Mouse (Mus musculus): Measurements from ENCODE around the gene Lrrc20. TPM values are rescaled to one million over a fixed set of nuclear protein-coding genes. Genes with fewer than 3 reads are reported as not detected.

Gene Lrrc20
- polyA plus RNA-seq, 1 experiment from 2014 or later = 11.7 TPM

GRCm38 (mm10) chr10:61499505-61500466, 24.2 kb downstream of the Lrrc20 start:
- no peak for ATAC-seq (ENCODE audit: low FRiP score, low read depth)
- Histone ChIP-seq H3K27me3 (no peaks in the 10 kb centered on the region), H3K4me2 (replicated peaks) (no peak overlapping the region), H3K27ac (no peak overlapping the region), H3K4me1 (peaks cover 40% of the 10 kb centered on the region), H3K4me3 (no peak overlapping the region), H3K36me3 (no peaks in the 10 kb centered on the region; the same call in 1 of the 2 replicates), H3K9ac (no peak overlapping the region), H3K9me3 (no peaks in the 10 kb centered on the region)
- 55% methylated on average over 20 of the region's 20 CpGs for WGBS

DNA sequence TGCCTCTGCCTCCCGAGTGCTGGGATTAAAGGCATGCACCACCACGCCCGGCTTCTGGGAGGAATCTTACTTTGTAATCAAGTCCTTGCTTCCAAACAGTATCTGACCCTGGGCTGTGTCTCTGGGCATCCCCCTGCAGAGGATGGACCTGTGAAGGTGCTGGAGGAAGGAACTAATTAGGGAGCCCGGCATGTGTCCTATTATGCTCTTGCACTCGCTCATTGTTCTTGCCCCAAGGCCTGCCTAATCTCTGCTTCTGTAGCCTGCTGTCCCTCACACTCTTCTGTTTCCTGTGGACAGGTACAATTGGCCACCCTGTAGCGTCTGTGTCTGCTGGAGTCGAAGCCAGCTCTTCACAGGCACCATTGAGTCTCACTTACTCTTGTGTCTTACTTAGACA, 25.2 kb downstream of the Lrrc20 start:
- Histone ChIP-seq H3K9me3 (no peaks in the 10 kb centered on the region), H3K27me3 (no peaks in the 10 kb centered on the region), H3K4me2 (replicated peaks) (no peak overlapping the region), H3K27ac (no peak overlapping the region), H3K4me3 (no peak overlapping the region), H3K4me1 (peaks cover 30% of the 10 kb centered on the region), H3K36me3 (no peaks in the 10 kb centered on the region; the same call in 1 of the 2 replicates), H3K9ac (no peak overlapping the region)
- 67% methylated on average over 7 of the region's 7 CpGs for WGBS
- no peak for ATAC-seq (ENCODE audit: low FRiP score, low read depth)

DNA sequence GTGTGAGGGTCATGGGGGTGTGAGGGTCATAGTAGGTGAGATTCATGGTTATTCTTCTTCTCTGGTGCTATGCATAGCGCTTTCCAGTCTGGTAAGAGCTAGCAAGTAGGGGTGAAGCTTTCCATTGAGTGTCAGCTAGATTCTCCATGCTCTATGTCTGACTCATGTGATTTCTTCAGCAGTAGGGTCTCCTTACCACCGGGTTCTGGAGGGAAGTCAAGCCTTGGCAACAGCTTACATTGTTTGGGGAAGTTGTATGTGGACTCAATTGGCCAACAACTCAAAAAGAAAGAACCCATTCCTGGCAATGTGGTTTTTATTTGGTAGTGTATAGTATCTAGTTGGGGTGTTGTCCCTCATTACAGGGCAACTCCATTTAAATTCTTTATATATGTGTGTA, 28.5 kb downstream of the Lrrc20 start:
- no peak for ATAC-seq (ENCODE audit: low FRiP score, low read depth)
- no peak overlapping the region for H3K27ac ChIP-seq
- no peaks in the 10 kb centered on the region; the same call in 1 of the 2 replicates for H3K36me3 ChIP-seq
- no peaks in the 10 kb centered on the region for H3K9me3 ChIP-seq
- no peak overlapping the region for H3K4me3 ChIP-seq
- 90% methylated on average over 2 of the region's 2 CpGs for WGBS
- no peak overlapping the region for H3K4me2 ChIP-seq (replicated peaks)
- no peak overlapping the region for H3K9ac ChIP-seq
- H3K4me1 ChIP-seq = peaks cover 16% of the 10 kb centered on the region
- H3K27me3 ChIP-seq = no peaks in the 10 kb centered on the region

GRCm38 (mm10) chr10:61506381-61507200, 31.0 kb downstream of the Lrrc20 start:
- H3K9me3 ChIP-seq = no peaks in the 10 kb centered on the region
- H3K36me3 ChIP-seq = no peaks in the 10 kb centered on the region; the same call in 1 of the 2 replicates
- H3K4me1 ChIP-seq = peaks cover 14% of the 10 kb centered on the region
- no peak overlapping the region for H3K9ac ChIP-seq
- no peak overlapping the region for H3K4me3 ChIP-seq
- H3K27ac ChIP-seq = no peak overlapping the region
- 74% methylated on average over 7 of the region's 7 CpGs for WGBS
- H3K4me2 ChIP-seq (replicated peaks) = no peak overlapping the region
- no peak for ATAC-seq (ENCODE audit: low FRiP score, low read depth)
- H3K27me3 ChIP-seq = no peaks in the 10 kb centered on the region

- Histone ChIP-seq H3K4me1 (peaks cover 14% of the 10 kb centered on the region), H3K27me3 (no peaks in the 10 kb centered on the region), H3K9ac (no peak overlapping the region), H3K27ac (no peak overlapping the region), H3K4me2 (replicated peaks) (no peak overlapping the region), H3K4me3 (no peak overlapping the region), H3K9me3 (no peaks in the 10 kb centered on the region), H3K36me3 (no peaks in the 10 kb centered on the region)
- ATAC-seq (ENCODE audit: low FRiP score, low read depth) = no peak
- WGBS = 86% methylated on average over 5 of the region's 5 CpGs
Measured at GRCm38 (mm10) chr10:61509873-61510272, 34.3 kb downstream of the Lrrc20 start.

GRCm38 (mm10) chr10:61510809-61511208, 35.2 kb downstream of the Lrrc20 start:
- Histone ChIP-seq H3K4me3 (no peak overlapping the region), H3K9me3 (no peaks in the 10 kb centered on the region), H3K4me1 (peaks cover 14% of the 10 kb centered on the region), H3K36me3 (no peaks in the 10 kb centered on the region), H3K4me2 (replicated peaks) (no peak overlapping the region), H3K27me3 (no peaks in the 10 kb centered on the region), H3K27ac (no peak overlapping the region), H3K9ac (no peak overlapping the region)
- WGBS = 25% methylated on average over 7 of the region's 7 CpGs
- peak; percentile 59 for ATAC-seq (ENCODE audit: low FRiP score, low read depth)

GRCm38 (mm10) chr10:61512215-61512889, 36.8 kb downstream of the Lrrc20 start:
- no peak for ATAC-seq (ENCODE audit: low FRiP score, low read depth)
- Histone ChIP-seq H3K4me1 (peaks cover 3% of the 10 kb centered on the region; the same call in 1 of the 2 replicates), H3K27ac (no peak overlapping the region), H3K4me3 (no peak overlapping the region), H3K36me3 (no peaks in the 10 kb centered on the region), H3K9me3 (no peaks in the 10 kb centered on the region), H3K27me3 (no peaks in the 10 kb centered on the region), H3K4me2 (replicated peaks) (no peak overlapping the region), H3K9ac (no peak overlapping the region)
- 45% methylated on average over 11 of the region's 11 CpGs for WGBS

- Histone ChIP-seq H3K4me2 (replicated peaks) (no peak overlapping the region), H3K27me3 (no peaks in the 10 kb centered on the region), H3K9ac (no peak overlapping the region), H3K9me3 (no peaks in the 10 kb centered on the region), H3K36me3 (no peaks in the 10 kb centered on the region), H3K4me3 (no peak overlapping the region), H3K27ac (no peak overlapping the region), H3K4me1 (no peaks in the 10 kb centered on the region)
- 84% methylated on average over 5 of the region's 5 CpGs for whole genome bisulfite sequencing
- ATAC-seq (ENCODE audit: low FRiP score, low read depth) = no peak
Measured at GRCm38 (mm10) chr10:61516866-61517265, 41.3 kb downstream of the Lrrc20 start.

GRCm38 (mm10) chr10:61517296-61518071, 41.9 kb downstream of the Lrrc20 start:
- Histone ChIP-seq H3K36me3 (no peaks in the 10 kb centered on the region), H3K27me3 (no peaks in the 10 kb centered on the region), H3K4me2 (replicated peaks) (no peak overlapping the region), H3K9me3 (no peaks in the 10 kb centered on the region), H3K4me3 (no peak overlapping the region), H3K27ac (no peak overlapping the region), H3K4me1 (no peaks in the 10 kb centered on the region), H3K9ac (no peak overlapping the region)
- no peak for ATAC-seq (ENCODE audit: low FRiP score, low read depth)
- WGBS = 63% methylated on average over 12 of the region's 12 CpGs

DNA sequence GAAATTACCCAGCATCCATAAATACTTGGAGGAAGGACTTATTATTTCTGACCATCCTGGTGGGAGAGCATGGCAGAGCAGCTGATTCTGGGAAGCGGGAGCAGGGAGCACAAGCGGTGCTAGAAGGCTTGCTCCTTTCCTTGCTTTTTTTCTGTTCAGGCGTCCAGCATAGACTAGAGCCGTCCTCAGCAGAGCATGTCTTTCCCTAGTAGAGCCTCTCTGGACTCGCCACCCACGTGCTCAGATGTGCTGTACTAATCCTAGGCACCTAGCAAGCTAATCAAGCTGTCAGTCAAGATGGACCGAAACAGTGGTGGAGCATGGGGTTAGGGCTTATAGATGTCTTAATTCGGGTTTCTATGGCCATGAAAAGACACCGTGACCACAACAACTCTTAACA, 42.7 kb downstream of the Lrrc20 start:
- Histone ChIP-seq H3K36me3 (no peaks in the 10 kb centered on the region), H3K4me1 (no peaks in the 10 kb centered on the region), H3K4me3 (no peak overlapping the region), H3K27ac (no peak overlapping the region), H3K4me2 (replicated peaks) (no peak overlapping the region), H3K9ac (no peak overlapping the region), H3K9me3 (no peaks in the 10 kb centered on the region), H3K27me3 (no peaks in the 10 kb centered on the region)
- 88% methylated on average over 9 of the region's 9 CpGs for WGBS
- no peak for ATAC-seq (ENCODE audit: low FRiP score, low read depth)

- no peak overlapping the region for H3K4me3 ChIP-seq
- H3K27me3 ChIP-seq = no peaks in the 10 kb centered on the region
- ATAC-seq (ENCODE audit: low FRiP score, low read depth) = no peak
- no peak overlapping the region for H3K4me2 ChIP-seq (replicated peaks)
- 47% methylated on average over 2 of the region's 2 CpGs for WGBS
- H3K36me3 ChIP-seq = no peaks in the 10 kb centered on the region
- H3K27ac ChIP-seq = no peak overlapping the region
- no peaks in the 10 kb centered on the region for H3K9me3 ChIP-seq
- H3K4me1 ChIP-seq = peaks cover 3% of the 10 kb centered on the region; the same call in 1 of the 2 replicates
- H3K9ac ChIP-seq = no peak overlapping the region
Measured at GRCm38 (mm10) chr10:61519491-61519890, 43.9 kb downstream of the Lrrc20 start.
